Mouse (Mus musculus): ENCODE measurements at regions not wholly inside any gene's neighbourhood (a gene's known extent, or its start where the extent isn't known, plus 50 kb on each side); places are given as distances from the start of the nearest gene placed in this dataset.
"Not testable (repeated sequence)": the region's sequence is repeated elsewhere in the genome, so short reads cannot be mapped to it uniquely, and the experiment has no call there.

- H3K4me3 ChIP-seq (ENCODE audit: insufficient read depth, low read length), result no peak overlapping the region
- H3K4me1 ChIP-seq (ENCODE audit: control insufficient read depth, insufficient read depth, low read length), result peaks cover 1% of the 10 kb centered on the region; the same call in 1 of the 2 replicates
- H3K27ac ChIP-seq (ENCODE audit: insufficient read depth, low read length), result no peak overlapping the region
- TF ChIP-seq POLR2A (IDR thresholded peaks at IDR 0.05; ENCODE audit: extremely low read depth, insufficient read depth, low read length) (no peak), CTCF (IDR thresholded peaks at IDR 0.05; ENCODE audit: extremely low read depth, insufficient read depth, low read length) (no peak)
These were observed 181.0 kb downstream of the Katnal1 start for GRCm38 (mm10) chr5:148747972-148748764.

GRCm38 (mm10) chr5:148747549-148747948, 181.6 kb downstream of the Katnal1 start:
- no peak overlapping the region for H3K4me3 ChIP-seq (ENCODE audit: insufficient read depth, low read length)
- no peak overlapping the region for H3K27ac ChIP-seq (ENCODE audit: insufficient read depth, low read length)
- TF ChIP-seq CTCF (IDR thresholded peaks at IDR 0.05; ENCODE audit: extremely low read depth, insufficient read depth, low read length), result no peak
- TF ChIP-seq POLR2A (IDR thresholded peaks at IDR 0.05; ENCODE audit: extremely low read depth, insufficient read depth, low read length), result no peak
- peaks cover 1% of the 10 kb centered on the region; the same call in 1 of the 2 replicates for H3K4me1 ChIP-seq (ENCODE audit: control insufficient read depth, insufficient read depth, low read length)

GRCm38 (mm10) chr5:148746726-148747125, 182.4 kb downstream of the Katnal1 start:
- not testable (repeated sequence) for H3K27ac ChIP-seq (ENCODE audit: insufficient read depth, low read length); H3K4me3 ChIP-seq (ENCODE audit: insufficient read depth, low read length); H3K4me1 ChIP-seq (ENCODE audit: control insufficient read depth, insufficient read depth, low read length)

- H3K4me1 ChIP-seq (ENCODE audit: control insufficient read depth, insufficient read depth, low read length), result no peaks in the 10 kb centered on the region
- no peak overlapping the region for H3K27ac ChIP-seq (ENCODE audit: insufficient read depth, low read length)
- no peak overlapping the region for H3K4me3 ChIP-seq (ENCODE audit: insufficient read depth, low read length)
- TF ChIP-seq POLR2A (IDR thresholded peaks at IDR 0.05; ENCODE audit: extremely low read depth, insufficient read depth, low read length) (no peak), CTCF (IDR thresholded peaks at IDR 0.05; ENCODE audit: extremely low read depth, insufficient read depth, low read length) (no peak)
These were observed 184.3 kb downstream of the Katnal1 start for GRCm38 (mm10) chr5:148744676-148745391.

GRCm38 (mm10) chr5:148742158-148742835, 186.8 kb downstream of the Katnal1 start:
- H3K4me1 ChIP-seq (ENCODE audit: control insufficient read depth, insufficient read depth, low read length), result no peaks in the 10 kb centered on the region
- no peak for TF ChIP-seq POLR2A (IDR thresholded peaks at IDR 0.05; ENCODE audit: extremely low read depth, insufficient read depth, low read length)
- 0 out of 2 replicates have a peak, but pooled peaks have one; percentile 17 for TF ChIP-seq CTCF (IDR thresholded peaks at IDR 0.05; ENCODE audit: extremely low read depth, insufficient read depth, low read length)
- no peak overlapping the region for H3K27ac ChIP-seq (ENCODE audit: insufficient read depth, low read length)
- H3K4me3 ChIP-seq (ENCODE audit: insufficient read depth, low read length), result no peak overlapping the region

GRCm38 (mm10) chr5:148741267-148742004, 187.7 kb downstream of the Katnal1 start:
- H3K4me3 ChIP-seq (ENCODE audit: insufficient read depth, low read length), result no peak overlapping the region
- H3K4me1 ChIP-seq (ENCODE audit: control insufficient read depth, insufficient read depth, low read length), result no peaks in the 10 kb centered on the region
- TF ChIP-seq POLR2A (IDR thresholded peaks at IDR 0.05; ENCODE audit: extremely low read depth, insufficient read depth, low read length) (no peak), CTCF (IDR thresholded peaks at IDR 0.05; ENCODE audit: extremely low read depth, insufficient read depth, low read length) (no peak)
- no peak overlapping the region for H3K27ac ChIP-seq (ENCODE audit: insufficient read depth, low read length)

- H3K4me1 ChIP-seq (ENCODE audit: control insufficient read depth, insufficient read depth, low read length), result no peaks in the 10 kb centered on the region
- no peak overlapping the region for H3K4me3 ChIP-seq (ENCODE audit: insufficient read depth, low read length)
- TF ChIP-seq POLR2A (IDR thresholded peaks at IDR 0.05; ENCODE audit: extremely low read depth, insufficient read depth, low read length) (no peak), CTCF (IDR thresholded peaks at IDR 0.05; ENCODE audit: extremely low read depth, insufficient read depth, low read length) (no peak)
- no peak overlapping the region for H3K27ac ChIP-seq (ENCODE audit: insufficient read depth, low read length)
These were observed 188.0 kb upstream of the Ubl3 start for GRCm38 (mm10) chr5:148740366-148741266.

GRCm38 (mm10) chr5:148739672-148740071, 187.1 kb upstream of the Ubl3 start:
- Histone ChIP-seq H3K27ac (ENCODE audit: insufficient read depth, low read length) (no peak overlapping the region), H3K4me3 (ENCODE audit: insufficient read depth, low read length) (no peak overlapping the region), H3K4me1 (ENCODE audit: control insufficient read depth, insufficient read depth, low read length) (no peaks in the 10 kb centered on the region)
- no peak for TF ChIP-seq POLR2A (IDR thresholded peaks at IDR 0.05; ENCODE audit: extremely low read depth, insufficient read depth, low read length)
- TF ChIP-seq CTCF (IDR thresholded peaks at IDR 0.05; ENCODE audit: extremely low read depth, insufficient read depth, low read length), result no peak
